8 mouse cellular contexts compared by ENCODE assay signal in genomic region chr10:19935295-19935623, GRCm38 (mm10). TPM values are rescaled to one million over a fixed set of nuclear protein-coding genes. Genes with fewer than 3 reads are reported as not detected.
A peak's percentile ranks its signal among the peaks of the same experiment; 100 is the strongest.
DNase-seq lines count a peak whose midpoint lies in the region; ATAC-seq and TF ChIP-seq lines count a peak whose summit lies in the region.

No protein-coding gene starts in this region.

- 5% methylated on average over 10 of the region's 10 CpGs for WGBS in lung, embryonic 14.5 days
- WGBS in embryonic facial prominence, embryonic 13.5 days: 2% methylated on average over 10 of the region's 10 CpGs
- whole genome bisulfite sequencing in intestine, embryonic 15.5 days: 5% methylated on average over 10 of the region's 10 CpGs
- WGBS in midbrain, postnatal 0 days: 8% methylated on average over 10 of the region's 10 CpGs

- TF ChIP-seq CTCF in lung, embryonic 14.5 days (IDR thresholded peaks at IDR 0.05; ENCODE audit: low read depth): no peak
- TF ChIP-seq CTCF in midbrain, postnatal 0 days (IDR thresholded peaks at IDR 0.05): no peak

- intact Hi-C loops in gastrocnemius, postnatal 36 days (cut with DNase I): loop anchor here (2.0 to 10.0 kb wide), 2 partner anchors 110 to 138 kb away; no protein-coding TSS in a partner anchor

- H3K9me3 ChIP-seq in lung, embryonic 14.5 days (ENCODE audit: low read depth, low read length): no peaks in the 10 kb centered on the region
- no peaks in the 10 kb centered on the region for H3K9me3 ChIP-seq in embryonic facial prominence, embryonic 13.5 days
- H3K9me3 ChIP-seq in intestine, embryonic 15.5 days: no peaks in the 10 kb centered on the region
- no peaks in the 10 kb centered on the region for H3K9me3 ChIP-seq in midbrain, postnatal 0 days (ENCODE audit: low read length)

- DNase-seq in lung, embryonic 14.5 days: peak; percentile 41
- DNase-seq in lung, postnatal 4 days: no peak
- no peak for DNase-seq in midbrain, postnatal 0 days (ENCODE audit: low spot score)
- DNase-seq in right cerebral cortex, postnatal 36 days (ENCODE audit: low spot score in 2 of 2): no peak
- no peak for DNase-seq in gastrocnemius, postnatal 36 days
- DNase-seq in cerebellum, postnatal 25 days: no peak

- peak overlapping the region; percentile 98 for H3K4me2 ChIP-seq in lung, embryonic 14.5 days
- H3K4me2 ChIP-seq in embryonic facial prominence, embryonic 13.5 days: peak overlapping the region; percentile 96
- peak overlapping the region; percentile 98 for H3K4me2 ChIP-seq in intestine, embryonic 15.5 days (replicated peaks)
- H3K4me2 ChIP-seq in midbrain, postnatal 0 days (ENCODE audit: low read depth, low read length, poor library complexity, severe bottlenecking): peak overlapping the region; percentile 76

- no peak overlapping the region; the same call in 1 of the 2 replicates for H3K27ac ChIP-seq in lung, embryonic 14.5 days (ENCODE audit: low read depth)
- H3K27ac ChIP-seq in embryonic facial prominence, embryonic 13.5 days: no peak overlapping the region
- H3K27ac ChIP-seq in intestine, embryonic 15.5 days: peak overlapping the region; percentile 11; the same call in 1 of the 2 replicates
- H3K27ac ChIP-seq in midbrain, postnatal 0 days (ENCODE audit: low read depth, low read length): no peak overlapping the region

- no peaks in the 10 kb centered on the region for H3K27me3 ChIP-seq in lung, embryonic 14.5 days (ENCODE audit: insufficient read depth, low read length)
- H3K27me3 ChIP-seq in embryonic facial prominence, embryonic 13.5 days: peaks cover 5% of the 10 kb centered on the region
- H3K27me3 ChIP-seq in intestine, embryonic 15.5 days (replicated peaks): no peaks in the 10 kb centered on the region
- H3K27me3 ChIP-seq in midbrain, postnatal 0 days (ENCODE audit: insufficient read depth, low read length): no peaks in the 10 kb centered on the region

- peak overlapping the region; percentile 71 for H3K4me3 ChIP-seq in lung, embryonic 14.5 days (ENCODE audit: low read depth, low read length)
- peak overlapping the region; percentile 74 for H3K4me3 ChIP-seq in embryonic facial prominence, embryonic 13.5 days
- H3K4me3 ChIP-seq in intestine, embryonic 15.5 days (replicated peaks): peak overlapping the region; percentile 86
- H3K4me3 ChIP-seq in midbrain, postnatal 0 days (ENCODE audit: low read depth, low read length): peak overlapping the region; percentile 81

- no peak for ATAC-seq in lung, embryonic 14.5 days (ENCODE audit: insufficient read depth)
- no peak for ATAC-seq in embryonic facial prominence, embryonic 13.5 days (ENCODE audit: insufficient number of reproducible peaks, insufficient read depth, low FRiP score, low TSS enrichment, low read depth)
- ATAC-seq in intestine, embryonic 15.5 days: no peak
- no peak for ATAC-seq in midbrain, postnatal 0 days (ENCODE audit: low FRiP score)

- no peaks in the 10 kb centered on the region for H3K4me1 ChIP-seq in lung, embryonic 14.5 days (ENCODE audit: insufficient read depth)
- H3K4me1 ChIP-seq in embryonic facial prominence, embryonic 13.5 days: peaks cover 23% of the 10 kb centered on the region
- peaks cover 16% of the 10 kb centered on the region for H3K4me1 ChIP-seq in intestine, embryonic 15.5 days (replicated peaks)
- H3K4me1 ChIP-seq in midbrain, postnatal 0 days (ENCODE audit: insufficient read depth, low read length): no peaks in the 10 kb centered on the region

- peak overlapping the region; percentile 64 for H3K9ac ChIP-seq in lung, embryonic 14.5 days
- peak overlapping the region; percentile 78 for H3K9ac ChIP-seq in embryonic facial prominence, embryonic 13.5 days
- peak overlapping the region; percentile 72 for H3K9ac ChIP-seq in intestine, embryonic 15.5 days
- H3K9ac ChIP-seq in midbrain, postnatal 0 days (replicated peaks; ENCODE audit: low read length, poor library complexity, severe bottlenecking): peak overlapping the region; percentile 64; the same call in 1 of the 2 replicates

- no peaks in the 10 kb centered on the region for H3K36me3 ChIP-seq in lung, embryonic 14.5 days (ENCODE audit: insufficient read depth)
- no peaks in the 10 kb centered on the region for H3K36me3 ChIP-seq in embryonic facial prominence, embryonic 13.5 days
- H3K36me3 ChIP-seq in intestine, embryonic 15.5 days: no peaks in the 10 kb centered on the region
- H3K36me3 ChIP-seq in midbrain, postnatal 0 days (ENCODE audit: insufficient read depth, low read length): no peaks in the 10 kb centered on the region

RNA-seq across cellular contexts. Expression of gene Map3k5, which starts 1.0 kb away (rescaled TPM):
- 2.2 and 2.5 TPM in 2 replicates for polyA plus RNA-seq in lung, embryonic 14.5 days (2014; fragmentation: Nextera tagmentation; extraction: Ambion mirVana)
- 2.0 and 2.2 TPM in 2 replicates for polyA plus RNA-seq in embryonic facial prominence, embryonic 13.5 days (2015; fragmentation: Nextera tagmentation; extraction: Ambion mirVana)
- polyA plus RNA-seq in intestine, embryonic 15.5 days (2015; fragmentation: Nextera tagmentation; extraction: Ambion mirVana): 1.9 and 2.4 TPM in 2 replicates
- 5.3 and 7.1 TPM in 2 replicates for total RNA-seq in midbrain, postnatal 0 days (2014; rRNA removed)
- polyA plus RNA-seq in midbrain, postnatal 0 days (2015; fragmentation: Nextera tagmentation; extraction: Ambion mirVana): 1.3 and 1.5 TPM in 2 replicates
- 1 to 10 TPM; 6.3 to 6.7 TPM for total RNA-seq in gastrocnemius, postnatal 36 days (2021)

RNA-seq across cellular contexts. Expression of gene Pex7, which starts 27.8 kb away (rescaled TPM):
- 24.5 and 25.1 TPM in 2 replicates for polyA plus RNA-seq in lung, embryonic 14.5 days (2014; fragmentation: Nextera tagmentation; extraction: Ambion mirVana)
- polyA plus RNA-seq in embryonic facial prominence, embryonic 13.5 days (2015; fragmentation: Nextera tagmentation; extraction: Ambion mirVana): 21.5 and 24.9 TPM in 2 replicates
- polyA plus RNA-seq in intestine, embryonic 15.5 days (2015; fragmentation: Nextera tagmentation; extraction: Ambion mirVana): 48.8 and 50.3 TPM in 2 replicates
- total RNA-seq in midbrain, postnatal 0 days (2014; rRNA removed): 21.6 and 24.5 TPM in 2 replicates
- 39.5 and 40.2 TPM in 2 replicates for polyA plus RNA-seq in midbrain, postnatal 0 days (2015; fragmentation: Nextera tagmentation; extraction: Ambion mirVana)
- 10 to 100 TPM; 18.2 to 20.0 TPM for total RNA-seq in gastrocnemius, postnatal 36 days (2021)
